In the genomic region with DNA sequence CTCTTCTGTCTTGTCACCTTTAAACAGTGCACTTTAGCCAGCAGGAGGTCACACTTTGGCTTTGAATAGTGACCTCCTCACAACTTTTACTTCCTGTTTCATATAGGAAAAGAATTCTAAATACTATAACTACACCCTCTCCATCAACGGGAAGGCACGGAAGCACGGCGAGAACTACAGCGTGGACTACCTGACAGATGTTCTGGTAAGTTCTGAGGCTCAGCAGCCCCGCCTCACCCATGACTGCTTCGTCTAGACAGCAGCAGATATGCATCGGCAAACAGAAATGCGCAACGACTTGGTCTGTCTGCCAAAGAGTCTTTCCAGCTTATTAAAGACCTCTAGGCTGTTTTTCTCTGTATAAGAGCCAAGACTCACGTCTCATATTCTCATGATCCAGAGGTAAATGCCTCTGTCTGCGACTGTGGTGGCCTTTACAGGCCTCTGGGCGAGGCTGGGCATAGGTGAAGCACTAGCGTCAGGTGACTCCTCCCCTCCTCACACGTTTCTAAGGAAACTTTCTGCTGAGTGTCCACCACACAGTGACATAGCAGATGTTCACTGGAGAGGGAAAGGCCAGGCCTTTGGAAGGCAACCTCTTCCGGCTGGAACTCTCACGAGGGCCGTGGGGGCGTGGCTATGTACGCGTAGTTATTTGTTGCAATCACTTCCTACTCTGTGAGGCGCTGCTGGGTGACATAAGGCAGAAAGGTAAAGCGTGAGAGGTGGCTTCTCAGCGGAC, we compare ENCODE assay signal across 16 mouse cellular contexts. TPM values are rescaled to one million over a fixed set of nuclear protein-coding genes. Genes with fewer than 3 reads are reported as not detected.
DNase-seq lines count a peak whose midpoint lies in the region; ATAC-seq and TF ChIP-seq lines count a peak whose summit lies in the region.
"Had no signal": no experiment of that assay in that cellular context is flagged by ENCODE, and none has a peak within 500 bp of the region (broad histone marks: within the 10 kb centered on the region; RNA-seq: fewer than 3 reads in every experiment).

No protein-coding gene starts in this region.

- H3K36me3 ChIP-seq in embryonic facial prominence, embryonic 14.5 days (ENCODE audit: control insufficient read depth, insufficient read depth, low read length): peaks cover 80% of the 10 kb centered on the region
- peaks cover 90% of the 10 kb centered on the region for H3K36me3 ChIP-seq in embryonic facial prominence, embryonic 10.5 days (replicated peaks)
- peaks cover 32% of the 10 kb centered on the region for H3K36me3 ChIP-seq in spleen, adult 2 months (ENCODE audit: control insufficient read depth, insufficient read depth, low read length)
- H3K36me3 ChIP-seq in midbrain, embryonic 14.5 days (ENCODE audit: control insufficient read depth, insufficient read depth, low read length): peaks cover 87% of the 10 kb centered on the region

- H3K9me3 ChIP-seq in embryonic facial prominence, embryonic 14.5 days (ENCODE audit: control insufficient read depth, low read length): no peaks in the 10 kb centered on the region
- H3K9me3 ChIP-seq in embryonic facial prominence, embryonic 10.5 days: no peaks in the 10 kb centered on the region
- H3K9me3 ChIP-seq in midbrain, embryonic 14.5 days (ENCODE audit: control insufficient read depth, low read length): no peaks in the 10 kb centered on the region
- H3K9me3 ChIP-seq: limb, embryonic 12.5 days; midbrain, embryonic 13.5 days had no signal

- WGBS in embryonic facial prominence, embryonic 14.5 days: 89% methylated on average over 24 of the region's 24 CpGs
- 93% methylated on average over 24 of the region's 24 CpGs for WGBS in embryonic facial prominence, embryonic 10.5 days
- WGBS in spleen, adult 2 months: 72% methylated on average over 24 of the region's 24 CpGs
- 42% methylated on average over 24 of the region's 24 CpGs for WGBS in large intestine, adult 2 months
- WGBS in midbrain, embryonic 14.5 days: 94% methylated on average over 24 of the region's 24 CpGs

- H3K27me3 ChIP-seq in embryonic facial prominence, embryonic 14.5 days (replicated peaks; ENCODE audit: control insufficient read depth, insufficient read depth, low read length): no peaks in the 10 kb centered on the region
- no peaks in the 10 kb centered on the region for H3K27me3 ChIP-seq in embryonic facial prominence, embryonic 10.5 days (replicated peaks; ENCODE audit: low read depth, poor library complexity, severe bottlenecking)
- H3K27me3 ChIP-seq in spleen, adult 2 months (ENCODE audit: control insufficient read depth, insufficient read depth, low read length): no peaks in the 10 kb centered on the region
- no peaks in the 10 kb centered on the region for H3K27me3 ChIP-seq in midbrain, embryonic 14.5 days (ENCODE audit: control insufficient read depth, insufficient read depth, low read length)
- H3K27me3 ChIP-seq: limb, embryonic 12.5 days; midbrain, embryonic 13.5 days had no signal

- H3K4me1 ChIP-seq in embryonic facial prominence, embryonic 14.5 days (ENCODE audit: control insufficient read depth, insufficient read depth, low read length): peaks cover 5% of the 10 kb centered on the region; the same call in 1 of the 2 replicates
- H3K4me1 ChIP-seq in embryonic facial prominence, embryonic 10.5 days: peaks cover 25% of the 10 kb centered on the region
- H3K4me1 ChIP-seq in spleen, adult 2 months (ENCODE audit: control insufficient read depth, insufficient read depth, insufficient read length): peaks cover 25% of the 10 kb centered on the region; the same call in 1 of the 2 replicates
- H3K4me1 ChIP-seq in midbrain, embryonic 14.5 days (ENCODE audit: control insufficient read depth, insufficient read depth, low read length): no peaks in the 10 kb centered on the region
- H3K4me1 ChIP-seq: limb, embryonic 12.5 days; midbrain, embryonic 13.5 days had no signal

- H3K9ac ChIP-seq in embryonic facial prominence, embryonic 14.5 days (ENCODE audit: low read depth, low read length): no peak overlapping the region
- no peak overlapping the region for H3K9ac ChIP-seq in midbrain, embryonic 14.5 days (replicated peaks; ENCODE audit: low read length)
- H3K9ac ChIP-seq: limb, embryonic 12.5 days; lung, embryonic 14.5 days; midbrain, embryonic 13.5 days had no signal

- TF ChIP-seq POLR2A in spleen, adult 2 months (IDR thresholded peaks at IDR 0.05; ENCODE audit: low read depth, low read length): no peak

- DNase-seq in embryonic facial prominence, embryonic 14.5 days (ENCODE audit: low spot score): peak; percentile 41
- DNase-seq in embryonic facial prominence, embryonic 10.5 days (ENCODE audit: low spot score): no peak
- DNase-seq in spleen, adult 2 months (ENCODE audit: low read depth in 1 of 2, low spot score in 2 of 2): no peak
- DNase-seq in spleen, postnatal 4 days (ENCODE audit: low spot score in 2 of 2): no peak
- DNase-seq in large intestine, adult 2 months (ENCODE audit: low read depth, low spot score): peak; percentile 73
- no peak for DNase-seq in midbrain, embryonic 14.5 days
- DNase-seq in frontal cortex, postnatal 10 days (ENCODE audit: low spot score in 2 of 2): no peak
- DNase-seq in left cerebral cortex, adult 8-10 months (ENCODE audit: low spot score in 2 of 2): no peak
- DNase-seq: cerebellum, adult 2 months; embryo, embryonic 11 days; heart, postnatal 4 days; lung, embryonic 14.5 days; thymus, postnatal 4 days had no signal

- H3K4me2 ChIP-seq in embryonic facial prominence, embryonic 14.5 days (ENCODE audit: low read depth, low read length): no peak overlapping the region
- no peak overlapping the region for H3K4me2 ChIP-seq in midbrain, embryonic 14.5 days (ENCODE audit: low read length)
- H3K4me2 ChIP-seq: limb, embryonic 12.5 days; lung, embryonic 14.5 days; midbrain, embryonic 13.5 days had no signal

- TF ChIP-seq CTCF in spleen, adult 2 months (IDR thresholded peaks at IDR 0.05; ENCODE audit: extremely low read depth, insufficient read depth, insufficient read length, insufficient replicate concordance): no peak

- no peak for ATAC-seq in embryonic facial prominence, embryonic 14.5 days (ENCODE audit: low read depth)
- no peak for ATAC-seq in midbrain, embryonic 14.5 days (ENCODE audit: low FRiP score, low TSS enrichment)
- ATAC-seq: inflammation-experienced regulatory T-cells, adult 6 months; midbrain, embryonic 13.5 days had no signal

- H3K27ac ChIP-seq in embryonic facial prominence, embryonic 14.5 days (replicated peaks; ENCODE audit: low read depth, low read length): no peak overlapping the region
- H3K27ac ChIP-seq in embryonic facial prominence, embryonic 10.5 days (replicated peaks): no peak overlapping the region
- H3K27ac ChIP-seq in spleen, adult 2 months (ENCODE audit: insufficient read depth, low read length): peak overlapping the region; percentile 98
- H3K27ac ChIP-seq in midbrain, embryonic 14.5 days (replicated peaks; ENCODE audit: low read depth, low read length): no peak overlapping the region
- H3K27ac ChIP-seq: limb, embryonic 12.5 days; midbrain, embryonic 13.5 days had no signal

- no peak overlapping the region for H3K4me3 ChIP-seq in embryonic facial prominence, embryonic 14.5 days (ENCODE audit: low read depth, low read length)
- no peak overlapping the region for H3K4me3 ChIP-seq in embryonic facial prominence, embryonic 10.5 days
- H3K4me3 ChIP-seq in spleen, adult 2 months (ENCODE audit: extremely low read depth, insufficient read depth, insufficient read length): no peak overlapping the region
- H3K4me3 ChIP-seq in midbrain, embryonic 14.5 days (replicated peaks; ENCODE audit: low read depth, low read length): no peak overlapping the region
- H3K4me3 ChIP-seq: limb, embryonic 12.5 days; midbrain, embryonic 13.5 days had no signal

RNA-seq across cellular contexts. Expression of gene Gns, which starts 11.8 kb away (rescaled TPM):
- 58.8 and 61.2 TPM in 2 replicates for polyA plus RNA-seq in embryonic facial prominence, embryonic 14.5 days (2014; fragmentation: Nextera tagmentation; extraction: Ambion mirVana)
- polyA plus RNA-seq in embryonic facial prominence, embryonic 10.5 days (2016; fragmentation: Nextera tagmentation; extraction: Ambion mirVana): 40.0 and 41.4 TPM in 2 replicates
- polyA plus RNA-seq in spleen, adult 2 months (2012; rRNA removed): 66.8 and 181 TPM in 2 replicates
- polyA plus RNA-seq in large intestine, adult 2 months (2012; rRNA removed): 36.3 and 55.4 TPM in 2 replicates
- 36.5 and 47.2 TPM in 2 replicates for polyA plus RNA-seq in midbrain, embryonic 14.5 days (2014; fragmentation: Nextera tagmentation; extraction: Ambion mirVana)
- 100 to 1,000 TPM in 2 of 4 experiments, 10 to 100 TPM in 2; 87.2 to 126 (median 99.0) TPM for total RNA-seq in left cerebral cortex, adult 8-10 months (2022)

RNA-seq across cellular contexts. Expression of gene Tbc1d30, which starts 25.6 kb away (rescaled TPM):
- polyA plus RNA-seq in embryonic facial prominence, embryonic 14.5 days (2014; fragmentation: Nextera tagmentation; extraction: Ambion mirVana): 2.2 and 3.6 TPM in 2 replicates
- polyA plus RNA-seq in embryonic facial prominence, embryonic 10.5 days (2016; fragmentation: Nextera tagmentation; extraction: Ambion mirVana): 1.8 and 2.3 TPM in 2 replicates
- 0.78 and 1.3 TPM in 2 replicates for polyA plus RNA-seq in spleen, adult 2 months (2012; rRNA removed)
- polyA plus RNA-seq in large intestine, adult 2 months (2012; rRNA removed): 3.5 and 5.6 TPM in 2 replicates
- polyA plus RNA-seq in midbrain, embryonic 14.5 days (2014; fragmentation: Nextera tagmentation; extraction: Ambion mirVana): 16.6 and 17.0 TPM in 2 replicates
- 10 to 100 TPM; 80.6 to 89.9 (median 82.3) TPM for total RNA-seq in left cerebral cortex, adult 8-10 months (2022)

Comparison
In these comparisons a context has a peak if more than half of its experiments do, and no peak if none do; other contexts are left out.
1. DNase-seq: peak in embryonic facial prominence, embryonic 14.5 days (single experiment) and large intestine, adult 2 months (single experiment); none in embryonic facial prominence, embryonic 10.5 days (single experiment), spleen, adult 2 months (0 of 2), spleen, postnatal 4 days (0 of 2), midbrain, embryonic 14.5 days (single experiment), frontal cortex, postnatal 10 days (0 of 2) and left cerebral cortex, adult 8-10 months (0 of 2).